Mouse (Mus musculus) neural tube, embryonic 12.5 days (tissue): ENCODE data around the gene Cblc. TPM values are rescaled to one million over a fixed set of nuclear protein-coding genes. Genes with fewer than 3 reads are reported as not detected.
A peak's percentile ranks its signal among the peaks of the same experiment; 100 is the strongest.
"Not testable (repeated sequence)": the region's sequence is repeated elsewhere in the genome, so short reads cannot be mapped to it uniquely, and the experiment has no call there.

Source experiments
- ATAC-seq: fragments of 200-750 bp; cut with Nextera tagmentation; 2 replicates; pipeline ENCODE4 v1.8.0; 2017; ENCODE audit warnings: low read depth, mild to moderate bottlenecking, moderate TSS enrichment, moderate library complexity; ENCODE audit not compliant: low FRiP score
- H3K27ac ChIP-seq: fragments of 300-500 bp; sonication (generic); 2 replicates; pipeline ENCODE4 v1.5.1; 2016
- H3K27me3 ChIP-seq: fragments of 300-500 bp; sonication (generic); replicated peaks from 2 replicates; pipeline ENCODE4 v1.6.1; 2016; ENCODE audit warnings: mild to moderate bottlenecking
- H3K36me3 ChIP-seq: fragments of 300-500 bp; sonication (generic); 2 replicates; pipeline ENCODE4 v1.6.1; 2016; ENCODE audit warnings: mild to moderate bottlenecking
- H3K4me1 ChIP-seq: fragments of 300-500 bp; sonication (generic); 2 replicates; pipeline ENCODE4 v1.6.1; 2016
- H3K4me2 ChIP-seq: fragments of 300-500 bp; sonication (generic); replicated peaks from 2 replicates; pipeline ENCODE4 v1.6.1; 2016; ENCODE audit warnings: mild to moderate bottlenecking
- H3K4me3 ChIP-seq: fragments of 300-500 bp; sonication (generic); 2 replicates; pipeline ENCODE4 v1.5.1; 2016
- H3K9ac ChIP-seq: fragments of 300-500 bp; sonication (generic); 2 replicates; pipeline ENCODE4 v1.6.1; 2016; ENCODE audit warnings: mild to moderate bottlenecking
- H3K9me3 ChIP-seq: fragments of 300-500 bp; sonication (generic); 2 replicates; pipeline ENCODE4 v1.6.1; 2016; ENCODE audit warnings: mild to moderate bottlenecking
- WGBS: fragments of 180-500 bp; shearing (Covaris S2); methylation state at CpG from one replicate; pipeline ENCODE4 v1.1.7; 2016; 5-methylcytosine and 5-hydroxymethylcytosine counted together
- polyA plus RNA-seq: library from polyadenylated mRNA; unstranded; fragments of >200 nt; fragmentation: Nextera tagmentation; extraction: Ambion mirVana; gene quantifications from 2 replicates; pipeline ENCODE4 v1.2.1, GENCODE M21; 2016

Gene Cblc
- polyA plus RNA-seq, 1 experiment from 2014 or later, result 0.87 TPM

DNA sequence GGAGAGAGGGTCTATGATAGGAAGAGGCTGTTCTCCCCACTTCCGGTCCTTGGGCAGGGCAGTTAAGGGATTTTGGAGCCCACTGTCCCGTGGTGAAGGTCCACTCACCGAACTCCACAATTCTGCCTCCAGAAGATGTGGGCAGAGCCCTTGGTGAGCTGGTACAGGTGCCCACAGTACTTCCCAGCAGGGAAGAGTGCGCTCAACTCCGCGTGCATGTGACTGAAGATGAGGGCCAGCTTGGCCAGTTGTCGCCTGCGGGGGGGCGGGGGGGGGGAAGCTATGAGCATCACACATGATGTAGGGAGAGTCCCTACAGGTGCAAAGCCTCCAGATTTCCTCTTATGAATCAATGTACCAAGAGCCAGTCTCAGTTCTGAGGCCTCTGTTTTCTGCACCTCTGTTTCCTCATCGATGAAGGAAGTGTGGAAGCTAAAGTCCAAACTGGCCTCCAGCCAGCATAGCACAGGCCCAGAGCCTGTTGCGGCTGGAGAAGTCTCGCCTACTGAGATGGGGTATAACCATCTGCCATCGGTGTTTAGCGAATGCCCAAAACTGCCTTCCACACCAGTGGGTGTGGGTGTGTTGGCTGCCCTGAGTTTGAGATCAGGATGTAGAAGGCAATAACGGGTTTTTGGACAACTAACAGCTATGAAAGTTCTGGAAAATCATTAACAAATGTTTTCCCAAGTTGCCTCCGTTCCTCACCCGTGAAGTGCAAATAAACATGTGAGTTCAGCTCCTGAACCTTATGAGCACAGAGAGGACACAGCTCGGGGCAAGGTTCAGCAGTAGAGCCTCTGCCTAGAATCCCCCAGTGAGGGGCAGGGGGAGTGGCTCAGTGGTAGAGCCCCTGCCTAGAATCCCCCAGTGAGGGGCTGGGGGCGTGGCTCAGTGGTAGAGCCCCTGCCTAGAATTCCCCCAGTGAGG, 3.6 kb downstream of the Cblc start:
- Histone ChIP-seq H3K9me3 (no peaks in the 10 kb centered on the region), H3K27me3 (peaks cover 25% of the 10 kb centered on the region)
- 85% methylated on average over 19 of the region's 19 CpGs for WGBS

GRCm38 (mm10) chr7:19791504-19791903, 5.1 kb downstream of the Cblc start:
- H3K27me3 ChIP-seq, result peaks cover 15% of the 10 kb centered on the region
- not testable (repeated sequence) for H3K36me3 ChIP-seq, H3K9me3 ChIP-seq, H3K27ac ChIP-seq, ATAC-seq, H3K9ac ChIP-seq, H3K4me3 ChIP-seq, H3K4me1 ChIP-seq, H3K4me2 ChIP-seq
- 90% methylated on average over 2 of the region's 2 CpGs for WGBS

More for the DNA sequence above, 3.6 kb downstream of the Cblc start:
- H3K4me3 ChIP-seq, result no peak overlapping the region
- no peaks in the 10 kb centered on the region for H3K36me3 ChIP-seq
- peaks cover 4% of the 10 kb centered on the region; the same call in 1 of the 2 replicates for H3K4me1 ChIP-seq
- H3K27ac ChIP-seq, result no peak overlapping the region
- no peak overlapping the region for H3K4me2 ChIP-seq
- H3K9ac ChIP-seq, result no peak overlapping the region
- no peak for ATAC-seq

GRCm38 (mm10) chr7:19789904-19790347, 6.7 kb downstream of the Cblc start:
- H3K27ac ChIP-seq, result no peak overlapping the region
- peak overlapping the region; percentile 64 for H3K4me2 ChIP-seq
- ATAC-seq, result no peak
- H3K27me3 ChIP-seq, result peaks cover under 1% of the 10 kb centered on the region; the same call in 1 of the 2 replicates
- H3K9ac ChIP-seq, result 0 out of 2 replicates have a peak overlapping the region, but pooled peaks have one; percentile 26
- no peaks in the 10 kb centered on the region for H3K36me3 ChIP-seq
- H3K4me1 ChIP-seq, result peaks cover 4% of the 10 kb centered on the region; the same call in 1 of the 2 replicates
- peak overlapping the region; percentile 26; the same call in 1 of the 2 replicates for H3K4me3 ChIP-seq
- no peaks in the 10 kb centered on the region for H3K9me3 ChIP-seq
- WGBS, result 2% methylated on average over 19 of the region's 19 CpGs

GRCm38 (mm10) chr7:19785874-19786458, 10.6 kb downstream of the Cblc start:
- H3K27ac ChIP-seq, result no peak overlapping the region
- no peak for ATAC-seq
- no peak overlapping the region for H3K4me2 ChIP-seq
- peaks cover 4% of the 10 kb centered on the region; the same call in 1 of the 2 replicates for H3K4me1 ChIP-seq
- H3K9me3 ChIP-seq, result no peaks in the 10 kb centered on the region; the same call in 1 of the 2 replicates
- H3K27me3 ChIP-seq, result no peaks in the 10 kb centered on the region
- no peak overlapping the region for H3K9ac ChIP-seq
- no peaks in the 10 kb centered on the region for H3K36me3 ChIP-seq
- WGBS, result 44% methylated on average over 12 of the region's 12 CpGs
- no peak overlapping the region for H3K4me3 ChIP-seq

DNA sequence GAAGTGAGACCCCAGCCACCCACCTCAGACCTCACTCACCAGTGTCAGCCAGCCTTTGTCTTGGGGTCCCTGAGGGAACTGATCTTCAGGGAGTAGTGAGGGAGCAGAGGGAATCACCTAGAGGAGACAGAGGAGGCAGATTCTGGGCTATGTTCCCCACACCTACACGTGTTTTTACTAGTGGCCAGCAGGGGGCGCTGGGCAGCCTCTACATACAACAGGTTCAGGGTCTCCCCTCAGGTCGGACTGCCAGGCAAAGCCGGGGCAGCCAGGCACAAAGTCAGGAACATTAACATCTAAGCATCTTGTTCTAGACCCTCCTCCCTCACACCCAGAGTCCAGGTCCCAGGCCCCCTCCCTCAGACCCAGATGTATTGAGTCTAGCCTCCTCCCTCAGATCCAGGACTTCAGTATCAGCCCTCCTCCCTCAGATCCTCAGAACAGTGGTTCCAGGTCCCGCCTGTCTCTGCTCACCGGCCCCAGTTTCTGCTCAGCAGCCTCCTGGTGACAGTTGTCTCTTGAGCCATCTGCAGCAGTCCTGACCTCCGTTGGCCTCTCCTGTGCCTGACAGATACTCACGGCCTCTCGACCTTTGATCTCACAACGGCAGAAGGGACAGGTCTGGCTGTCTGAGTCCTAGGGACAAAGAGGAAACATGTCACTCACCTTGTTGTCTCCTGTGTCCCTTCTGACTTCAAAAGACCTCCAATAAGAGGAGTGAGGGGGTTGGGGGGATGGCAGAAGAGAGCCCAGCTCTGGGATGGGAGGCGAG, 11.7 kb downstream of the Cblc start:
- peaks cover 2% of the 10 kb centered on the region for H3K9me3 ChIP-seq
- no peak overlapping the region for H3K9ac ChIP-seq
- no peaks in the 10 kb centered on the region for H3K27me3 ChIP-seq
- no peaks in the 10 kb centered on the region for H3K36me3 ChIP-seq
- H3K4me3 ChIP-seq, result no peak overlapping the region
- H3K4me2 ChIP-seq, result no peak overlapping the region
- ATAC-seq, result no peak
- no peak overlapping the region for H3K27ac ChIP-seq
- H3K4me1 ChIP-seq, result peaks cover 4% of the 10 kb centered on the region; the same call in 1 of the 2 replicates
- WGBS, result 46% methylated on average over 11 of the region's 11 CpGs

- WGBS, result 76% methylated on average over 8 of the region's 8 CpGs
- Histone ChIP-seq H3K4me3 (no peak overlapping the region), H3K36me3 (no peaks in the 10 kb centered on the region), H3K9me3 (peaks cover 5% of the 10 kb centered on the region), H3K9ac (no peak overlapping the region), H3K4me1 (no peaks in the 10 kb centered on the region), H3K4me2 (no peak overlapping the region), H3K27me3 (no peaks in the 10 kb centered on the region), H3K27ac (no peak overlapping the region)
- no peak for ATAC-seq
Measured at GRCm38 (mm10) chr7:19783630-19784029, 13.0 kb downstream of the Cblc start.

DNA sequence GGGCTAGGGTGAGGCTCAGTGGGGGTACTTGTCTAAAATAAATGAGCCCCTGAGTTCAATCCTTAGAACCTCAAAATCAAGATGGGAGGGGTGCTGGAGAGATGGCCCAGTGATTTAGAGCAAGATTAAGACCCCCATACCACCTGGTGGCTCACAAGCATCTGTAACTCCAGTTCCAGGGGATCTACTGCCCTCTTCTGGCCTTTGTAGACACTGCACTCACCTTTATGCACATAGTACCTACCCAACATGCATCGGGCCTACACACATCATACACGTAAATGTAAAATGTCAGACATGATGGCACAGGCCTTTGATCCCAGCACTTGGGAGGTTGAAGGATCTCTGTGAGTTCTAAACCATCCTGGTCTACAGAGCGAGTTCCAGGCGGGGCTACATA, 14.0 kb downstream of the Cblc start:
- H3K27me3 ChIP-seq, result no peaks in the 10 kb centered on the region
- H3K4me2 ChIP-seq, result no peak overlapping the region

GRCm38 (mm10) chr7:19781741-19782140, 14.9 kb downstream of the Cblc start:
- Histone ChIP-seq H3K4me1 (no peaks in the 10 kb centered on the region), H3K9me3 (peaks cover 5% of the 10 kb centered on the region), H3K9ac (no peak overlapping the region), H3K27me3 (no peaks in the 10 kb centered on the region), H3K36me3 (no peaks in the 10 kb centered on the region), H3K27ac (no peak overlapping the region), H3K4me2 (no peak overlapping the region), H3K4me3 (no peak overlapping the region)
- WGBS, result 94% methylated on average over 7 of the region's 7 CpGs
- no peak for ATAC-seq

More for the DNA sequence above, 14.0 kb downstream of the Cblc start:
- no peak overlapping the region for H3K9ac ChIP-seq
- ATAC-seq, result no peak
- WGBS, result 94% methylated on average over 4 of the region's 4 CpGs
- no peaks in the 10 kb centered on the region for H3K4me1 ChIP-seq
- no peak overlapping the region for H3K4me3 ChIP-seq
- H3K27ac ChIP-seq, result no peak overlapping the region
- no peaks in the 10 kb centered on the region for H3K36me3 ChIP-seq
- H3K9me3 ChIP-seq, result peaks cover 5% of the 10 kb centered on the region

DNA sequence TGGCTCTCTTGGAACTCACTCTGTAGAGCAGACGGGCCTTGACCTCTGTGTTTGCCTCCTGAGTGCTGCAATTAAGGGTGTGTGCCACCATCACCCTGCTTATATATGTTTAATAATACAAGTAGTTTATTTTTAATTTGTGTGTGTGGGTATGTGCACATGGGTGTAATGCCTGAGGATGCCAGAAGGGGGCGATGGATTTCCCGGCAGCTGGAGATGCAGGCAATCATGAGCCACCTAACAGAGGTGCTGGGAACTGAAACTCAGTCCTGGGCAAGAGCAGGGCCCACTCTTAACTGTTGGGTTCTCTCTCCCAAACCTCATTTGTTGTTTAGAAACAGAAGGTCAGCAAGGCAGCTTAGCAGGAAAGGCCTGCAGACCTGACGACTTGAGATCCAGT, 16.7 kb downstream of the Cblc start:
- Histone ChIP-seq H3K36me3 (no peaks in the 10 kb centered on the region), H3K4me1 (no peaks in the 10 kb centered on the region), H3K4me2 (no peak overlapping the region), H3K9ac (no peak overlapping the region), H3K27me3 (no peaks in the 10 kb centered on the region), H3K9me3 (peaks cover 5% of the 10 kb centered on the region), H3K4me3 (no peak overlapping the region), H3K27ac (no peak overlapping the region)
- 81% methylated on average over 4 of the region's 4 CpGs for WGBS
- no peak for ATAC-seq

DNA sequence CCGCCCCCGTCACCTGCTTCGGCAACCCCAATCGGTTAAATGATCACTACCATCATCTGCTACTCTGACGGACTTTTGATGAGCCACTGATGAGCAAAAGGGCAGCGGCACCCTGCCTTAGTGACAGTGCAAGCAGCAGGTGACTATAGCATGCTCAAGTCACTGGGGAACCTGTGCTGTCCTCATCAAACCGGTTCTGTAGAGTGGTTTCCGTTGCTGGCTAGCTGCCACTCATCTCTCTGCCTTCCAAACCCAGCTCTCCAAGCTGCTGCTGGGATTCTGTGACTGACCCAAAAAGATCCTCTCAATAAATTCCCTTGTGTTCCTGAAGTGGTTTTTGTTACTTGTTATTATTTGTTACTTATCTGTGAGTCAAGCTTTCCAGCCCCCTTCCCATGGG, 18.0 kb downstream of the Cblc start:
- Histone ChIP-seq H3K9me3 (peaks cover 5% of the 10 kb centered on the region), H3K4me1 (no peaks in the 10 kb centered on the region), H3K36me3 (no peaks in the 10 kb centered on the region), H3K4me2 (no peak overlapping the region), H3K27ac (no peak overlapping the region), H3K27me3 (no peaks in the 10 kb centered on the region), H3K9ac (no peak overlapping the region), H3K4me3 (no peak overlapping the region)
- no peak for ATAC-seq
- 92% methylated on average over 8 of the region's 8 CpGs for WGBS

DNA sequence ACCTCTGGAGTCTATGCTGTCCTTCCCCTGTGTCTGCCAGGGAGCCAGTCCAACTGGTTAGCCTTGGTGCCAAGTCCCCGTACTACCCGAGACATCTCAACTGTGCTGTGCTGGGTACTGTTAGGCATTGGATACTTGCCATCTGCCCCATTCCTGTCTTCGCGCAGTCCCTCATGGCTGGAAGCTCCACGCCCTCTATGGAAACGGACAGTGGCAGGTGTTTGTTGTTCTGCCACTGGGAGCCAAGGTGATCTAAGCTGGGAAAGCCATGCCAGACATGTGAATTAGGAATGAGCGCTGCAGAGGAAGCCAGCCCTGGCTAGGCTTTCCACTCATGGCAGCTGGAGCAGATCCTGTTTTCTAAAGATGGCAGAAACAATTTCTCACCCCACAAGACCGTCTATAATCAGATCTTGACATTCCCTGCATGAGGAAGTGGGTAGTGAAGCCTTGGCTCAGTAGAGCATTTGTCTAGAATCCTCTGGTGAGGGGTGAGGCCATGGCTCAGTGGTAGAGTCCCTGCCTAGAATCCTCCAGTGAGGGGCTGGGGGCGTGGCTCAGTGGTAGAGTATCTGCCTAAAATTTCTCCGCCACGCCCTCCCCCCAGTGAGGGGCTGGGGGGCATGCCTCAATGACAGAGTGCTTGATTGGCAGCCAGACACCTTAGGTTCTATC, 19.4 kb downstream of the Cblc start:
- Histone ChIP-seq H3K4me2 (no peak overlapping the region), H3K9me3 (peaks cover 5% of the 10 kb centered on the region; the same call in 1 of the 2 replicates), H3K4me1 (no peaks in the 10 kb centered on the region), H3K27ac (no peak overlapping the region), H3K27me3 (peaks cover 3% of the 10 kb centered on the region; the same call in 1 of the 2 replicates), H3K36me3 (no peaks in the 10 kb centered on the region), H3K9ac (no peak overlapping the region), H3K4me3 (no peak overlapping the region)
- no peak for ATAC-seq
- 90% methylated on average over 11 of the region's 11 CpGs for WGBS
